Mouse (Mus musculus) small intestine, adult 2 months (tissue): ENCODE results near the gene Csrp3.

Source experiments
- CTCF ChIP-seq: fragments of 200-500 bp; IDR thresholded peaks from 2 replicates; pipeline ENCODE4 v1.5.1; 2012; ENCODE audit warnings: low read depth, mild to moderate bottlenecking, control low read depth, inconsistent platforms, low read length, moderate library complexity, mixed read lengths; ENCODE audit not compliant: insufficient replicate concordance, insufficient read length; ENCODE audit errors: extremely low read depth
- POLR2A ChIP-seq: fragments of 200-500 bp; IDR thresholded peaks from 2 replicates; pipeline ENCODE4 v1.6.1; 2012; ENCODE audit warnings: low read depth, mild to moderate bottlenecking, control low read depth, inconsistent platforms, low read length, moderate library complexity

GRCm38 (mm10) chr7:48894763-48895162 lies 46.9 kb upstream of the Csrp3 start:
- TF ChIP-seq CTCF (no peak), POLR2A (no peak)
